Mouse (Mus musculus): ENCODE results near the gene Gm10490.

DNA sequence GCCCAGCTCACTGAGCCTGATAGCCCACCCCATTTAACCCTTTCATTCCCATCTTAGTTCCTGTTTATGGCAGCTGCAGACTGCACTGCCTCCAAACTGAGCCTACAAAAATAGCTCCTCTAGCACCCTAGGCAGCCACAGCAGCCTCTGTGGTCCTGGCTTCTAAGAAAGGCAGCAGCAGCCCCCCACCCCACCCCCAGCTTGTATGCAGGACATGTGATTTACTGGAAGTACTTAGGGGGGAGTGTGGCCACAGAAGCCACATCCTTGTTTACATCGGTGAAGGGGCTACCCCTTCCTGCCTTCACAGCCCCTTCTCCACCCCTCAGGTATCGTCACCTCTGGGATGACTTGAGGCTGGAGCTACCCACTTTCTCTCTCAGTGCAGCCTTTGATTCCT lies 44.0 kb upstream of the Gm10490 start:
- no peak for TF ChIP-seq CTCF (IDR thresholded peaks at IDR 0.05; ENCODE audit: low read depth)
- TF ChIP-seq EP300 (IDR thresholded peaks at IDR 0.05; ENCODE audit: low read depth) = no peak
